Mouse (Mus musculus) lung, embryonic 15.5 days (tissue): ENCODE measurements around the gene Metrn. TPM values are rescaled to one million over a fixed set of nuclear protein-coding genes. Genes with fewer than 3 reads are reported as not detected.
A peak's percentile ranks its signal among the peaks of the same experiment; 100 is the strongest.

ENCODE experiments used
- ATAC-seq: fragments of 200-750 bp; cut with Nextera tagmentation; 2 replicates; pipeline ENCODE4 v1.8.0; 2017; ENCODE audit warnings: moderate number of reproducible peaks, borderline replicate concordance; ENCODE audit not compliant: low FRiP score, low TSS enrichment; ENCODE audit errors: extremely low read depth
- H3K27ac ChIP-seq: fragments of 300-500 bp; sonication (generic); 2 replicates; pipeline ENCODE4 v1.5.1; 2015; ENCODE audit warnings: moderate library complexity, mild to moderate bottlenecking, inconsistent platforms
- H3K27me3 ChIP-seq: fragments of 300-500 bp; sonication (generic); 2 replicates; pipeline ENCODE4 v1.6.1; 2015; ENCODE audit warnings: inconsistent platforms
- H3K36me3 ChIP-seq: fragments of 300-500 bp; sonication (generic); 2 replicates; pipeline ENCODE4 v1.6.1; 2015; ENCODE audit warnings: inconsistent platforms
- H3K4me1 ChIP-seq: fragments of 300-500 bp; sonication (generic); 2 replicates; pipeline ENCODE4 v1.6.1; 2015; ENCODE audit warnings: inconsistent platforms
- H3K4me2 ChIP-seq: fragments of 300-500 bp; sonication (generic); 2 replicates; pipeline ENCODE4 v1.6.1; 2015; ENCODE audit warnings: inconsistent platforms, mild to moderate bottlenecking, moderate library complexity
- H3K4me3 ChIP-seq: fragments of 300-500 bp; sonication (generic); 2 replicates; pipeline ENCODE4 v1.5.1; 2015; ENCODE audit warnings: mild to moderate bottlenecking, inconsistent platforms
- H3K9ac ChIP-seq: fragments of 300-500 bp; sonication (generic); 2 replicates; pipeline ENCODE4 v1.6.1; 2015; ENCODE audit warnings: inconsistent platforms
- H3K9me3 ChIP-seq: fragments of 300-500 bp; sonication (generic); 2 replicates; pipeline ENCODE4 v1.6.1; 2016; ENCODE audit warnings: inconsistent platforms
- WGBS: fragments of 180-500 bp; shearing (Covaris S2); methylation state at CpG from one replicate; pipeline ENCODE4 v1.1.7; 2015; 5-methylcytosine and 5-hydroxymethylcytosine counted together
- polyA plus RNA-seq: library from polyadenylated mRNA; unstranded; fragments of >200 nt; fragmentation: Nextera tagmentation; extraction: Ambion mirVana; gene quantifications from 2 replicates; pipeline ENCODE4 v1.2.1, GENCODE M21; 2015

Gene Metrn
- polyA plus RNA-seq, 1 experiment from 2014 or later = 56.9 TPM

- Histone ChIP-seq H3K9me3 (no peaks in the 10 kb centered on the region), H3K9ac (no peak overlapping the region), H3K4me1 (peaks cover 22% of the 10 kb centered on the region), H3K27me3 (no peaks in the 10 kb centered on the region), H3K27ac (no peak overlapping the region), H3K4me3 (no peak overlapping the region), H3K36me3 (peaks cover 35% of the 10 kb centered on the region), H3K4me2 (no peak overlapping the region)
- WGBS = 68% methylated on average over 6 of the region's 6 CpGs
- ATAC-seq = no peak
Observed at GRCm38 (mm10) chr17:25781339-25781738, 15.6 kb downstream of the Metrn start.

- ATAC-seq = no peak
- H3K36me3 ChIP-seq = peaks cover 31% of the 10 kb centered on the region
- no peaks in the 10 kb centered on the region for H3K27me3 ChIP-seq
- no peak overlapping the region for H3K9ac ChIP-seq
- no peaks in the 10 kb centered on the region for H3K9me3 ChIP-seq
- H3K4me3 ChIP-seq = no peak overlapping the region
- no peak overlapping the region for H3K27ac ChIP-seq
- peaks cover 8% of the 10 kb centered on the region for H3K4me1 ChIP-seq
- WGBS = 91% methylated on average over 5 of the region's 5 CpGs
- H3K4me2 ChIP-seq = no peak overlapping the region
Observed at GRCm38 (mm10) chr17:25777948-25778347, 19.0 kb downstream of the Metrn start.

GRCm38 (mm10) chr17:25775318-25776062 lies 21.4 kb downstream of the Metrn start:
- Histone ChIP-seq H3K36me3 (peaks cover 11% of the 10 kb centered on the region; the same call in 1 of the 2 replicates), H3K9me3 (no peaks in the 10 kb centered on the region), H3K4me2 (no peak overlapping the region), H3K27me3 (no peaks in the 10 kb centered on the region), H3K27ac (no peak overlapping the region), H3K9ac (no peak overlapping the region), H3K4me3 (no peak overlapping the region), H3K4me1 (peaks cover 8% of the 10 kb centered on the region)
- no peak for ATAC-seq
- WGBS = 72% methylated on average over 10 of the region's 10 CpGs

GRCm38 (mm10) chr17:25773549-25774120 lies 23.3 kb downstream of the Metrn start, which contains the start of gene Narfl:
Narfl (plus strand) TSS chr17:25773776.
- Histone ChIP-seq H3K4me2 (peak within 1 kb of the TSS; percentile 75), H3K36me3 (peaks cover under 1% of the 10 kb centered on the region; the same call in 1 of the 2 replicates), H3K27me3 (no peaks in the 10 kb centered on the region), H3K4me3 (peak within 1 kb of the TSS; percentile 69), H3K27ac (0 out of 2 replicates have a peak within 1 kb of the TSS, but pooled peaks have one; percentile 6), H3K4me1 (peaks cover 8% of the 10 kb centered on the region), H3K9me3 (no peaks in the 10 kb centered on the region), H3K9ac (peak within 1 kb of the TSS; percentile 86)
- peak; percentile 85 for ATAC-seq
- under 1% methylated on average over 37 of the region's 37 CpGs for WGBS

GRCm38 (mm10) chr17:25769331-25769730 lies 27.6 kb downstream of the Metrn start:
- WGBS = 55% methylated on average over 9 of the region's 9 CpGs
- Histone ChIP-seq H3K4me2 (no peak overlapping the region), H3K9me3 (no peaks in the 10 kb centered on the region), H3K27me3 (no peaks in the 10 kb centered on the region), H3K4me3 (no peak overlapping the region), H3K27ac (no peak overlapping the region), H3K4me1 (peaks cover 5% of the 10 kb centered on the region), H3K9ac (no peak overlapping the region), H3K36me3 (no peaks in the 10 kb centered on the region)
- ATAC-seq = no peak

- Histone ChIP-seq H3K9me3 (no peaks in the 10 kb centered on the region), H3K36me3 (no peaks in the 10 kb centered on the region), H3K4me2 (no peak overlapping the region), H3K27ac (no peak overlapping the region), H3K9ac (no peak overlapping the region), H3K4me3 (no peak overlapping the region), H3K4me1 (no peaks in the 10 kb centered on the region), H3K27me3 (no peaks in the 10 kb centered on the region)
- WGBS = 56% methylated on average over 5 of the region's 5 CpGs
- ATAC-seq = no peak
Observed at GRCm38 (mm10) chr17:25765886-25766285, 31.1 kb downstream of the Metrn start.

- 33% methylated on average over 3 of the region's 3 CpGs for WGBS
- no peak overlapping the region for H3K4me3 ChIP-seq
- no peak overlapping the region for H3K9ac ChIP-seq
- no peak overlapping the region for H3K4me2 ChIP-seq
- no peak for ATAC-seq
- no peaks in the 10 kb centered on the region for H3K36me3 ChIP-seq
- H3K27ac ChIP-seq = no peak overlapping the region
- H3K9me3 ChIP-seq = no peaks in the 10 kb centered on the region
- H3K27me3 ChIP-seq = no peaks in the 10 kb centered on the region
- no peaks in the 10 kb centered on the region for H3K4me1 ChIP-seq
Observed at GRCm38 (mm10) chr17:25762591-25762990, 34.3 kb downstream of the Metrn start.

- WGBS = 23% methylated on average over 4 of the region's 4 CpGs
- no peak overlapping the region for H3K4me2 ChIP-seq
- H3K27me3 ChIP-seq = no peaks in the 10 kb centered on the region
- no peak overlapping the region for H3K9ac ChIP-seq
- 0 out of 2 replicates have a peak, but pooled peaks cover 2% of the 10 kb centered on the region for H3K4me1 ChIP-seq
- H3K36me3 ChIP-seq = no peaks in the 10 kb centered on the region
- no peaks in the 10 kb centered on the region for H3K9me3 ChIP-seq
- no peak overlapping the region for H3K4me3 ChIP-seq
- no peak for ATAC-seq
- H3K27ac ChIP-seq = no peak overlapping the region
Observed at GRCm38 (mm10) chr17:25761561-25761970, 35.4 kb downstream of the Metrn start.

- no peak for ATAC-seq
- peaks cover 16% of the 10 kb centered on the region; the same call in 1 of the 2 replicates for H3K4me1 ChIP-seq
- H3K4me2 ChIP-seq = no peak overlapping the region
- no peaks in the 10 kb centered on the region for H3K36me3 ChIP-seq
- WGBS = 59% methylated on average over 8 of the region's 8 CpGs
- H3K27ac ChIP-seq = no peak overlapping the region
- H3K9me3 ChIP-seq = no peaks in the 10 kb centered on the region
- no peaks in the 10 kb centered on the region for H3K27me3 ChIP-seq
- no peak overlapping the region for H3K4me3 ChIP-seq
- no peak overlapping the region for H3K9ac ChIP-seq
Observed at GRCm38 (mm10) chr17:25760148-25760547, 36.8 kb downstream of the Metrn start.

- no peak overlapping the region for H3K4me3 ChIP-seq
- H3K27me3 ChIP-seq = no peaks in the 10 kb centered on the region
- no peaks in the 10 kb centered on the region for H3K9me3 ChIP-seq
- no peak overlapping the region for H3K9ac ChIP-seq
- WGBS = 37% methylated on average over 3 of the region's 3 CpGs
- no peak for ATAC-seq
- no peaks in the 10 kb centered on the region for H3K36me3 ChIP-seq
- H3K4me2 ChIP-seq = no peak overlapping the region
- peaks cover 19% of the 10 kb centered on the region; the same call in 1 of the 2 replicates for H3K4me1 ChIP-seq
- H3K27ac ChIP-seq = 0 out of 2 replicates have a peak overlapping the region, but pooled peaks have one; percentile 56
Observed at GRCm38 (mm10) chr17:25757691-25758090, 39.2 kb downstream of the Metrn start.

- H3K27ac ChIP-seq = peak overlapping the region; percentile 56
- H3K27me3 ChIP-seq = no peaks in the 10 kb centered on the region
- 62% methylated on average over 9 of the region's 9 CpGs for WGBS
- H3K4me1 ChIP-seq = peaks cover 21% of the 10 kb centered on the region
- H3K9ac ChIP-seq = no peak overlapping the region
- ATAC-seq = peak; percentile 43; the same call in 1 of the 2 replicates
- H3K36me3 ChIP-seq = no peaks in the 10 kb centered on the region
- H3K4me3 ChIP-seq = no peak overlapping the region
- no peaks in the 10 kb centered on the region for H3K9me3 ChIP-seq
- H3K4me2 ChIP-seq = no peak overlapping the region
Observed at GRCm38 (mm10) chr17:25756378-25757242, 40.3 kb downstream of the Metrn start.
